Mouse (Mus musculus): ENCODE measurements around the gene Taf9b.
"Not testable (repeated sequence)": the region's sequence is repeated elsewhere in the genome, so short reads cannot be mapped to it uniquely, and the experiment has no call there.

The Taf9b gene

DNA sequence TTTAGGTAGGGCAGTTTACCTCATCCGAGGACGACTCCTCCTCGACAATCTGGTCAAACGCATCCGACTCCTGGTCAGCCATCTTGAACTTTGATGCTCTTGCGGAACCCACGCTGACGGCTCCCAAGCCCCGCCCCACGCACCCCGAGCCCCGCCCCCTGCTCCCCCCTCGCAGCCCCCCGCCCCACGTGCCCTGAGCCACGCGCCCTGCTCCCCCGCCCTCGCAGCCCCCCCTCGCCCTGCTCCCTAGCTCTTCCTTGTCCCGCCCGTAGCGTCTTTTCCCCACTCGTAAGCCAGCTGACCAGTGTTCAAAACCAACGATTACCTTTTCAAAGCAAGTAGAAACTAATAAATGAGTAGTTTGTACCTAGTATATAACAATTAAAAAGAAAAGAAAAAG, at the start of gene Taf9b:
Gene Taf9b (minus strand): TSS at position 101 of the 400 bp plus-strand sequence.
- no peak for DNase-seq

- no peak for DNase-seq
Observed at GRCm38 (mm10) chrX:106255276-106255675, 34.3 kb upstream of the Taf9b start, which contains the start of gene Fnd3c2. Gene Fnd3c2 (minus strand): TSS chrX:106255376.

GRCm38 (mm10) chrX:106219171-106220032, 1.6 kb downstream of the Taf9b start:
- peak; percentile 48 to 55 for DNase-seq

- no peak for DNase-seq
Observed at GRCm38 (mm10) chrX:106209100-106209499, 11.9 kb downstream of the Taf9b start.

DNA sequence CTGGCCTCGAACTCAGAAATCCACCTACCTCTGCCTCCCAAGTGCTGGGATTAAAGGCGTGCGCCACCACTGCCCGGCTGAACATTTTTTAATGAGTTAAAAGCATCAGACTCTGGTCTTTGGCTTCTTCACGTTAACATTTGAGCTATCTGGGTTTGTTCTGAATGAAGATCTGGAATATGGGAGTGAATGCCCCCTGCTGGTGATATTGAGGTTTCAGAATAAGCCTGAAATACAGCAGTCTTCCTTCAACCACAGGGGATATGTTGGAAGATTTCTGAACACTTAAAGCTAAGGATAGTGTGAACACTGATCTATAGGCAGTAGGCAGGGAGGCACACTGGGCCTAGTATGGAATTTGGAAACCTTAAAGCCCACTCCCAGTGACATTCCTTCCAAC, 22.1 kb downstream of the Taf9b start:
- no peak for DNase-seq

GRCm38 (mm10) chrX:106197308-106197707, 23.6 kb downstream of the Taf9b start:
- no peak for DNase-seq

DNA sequence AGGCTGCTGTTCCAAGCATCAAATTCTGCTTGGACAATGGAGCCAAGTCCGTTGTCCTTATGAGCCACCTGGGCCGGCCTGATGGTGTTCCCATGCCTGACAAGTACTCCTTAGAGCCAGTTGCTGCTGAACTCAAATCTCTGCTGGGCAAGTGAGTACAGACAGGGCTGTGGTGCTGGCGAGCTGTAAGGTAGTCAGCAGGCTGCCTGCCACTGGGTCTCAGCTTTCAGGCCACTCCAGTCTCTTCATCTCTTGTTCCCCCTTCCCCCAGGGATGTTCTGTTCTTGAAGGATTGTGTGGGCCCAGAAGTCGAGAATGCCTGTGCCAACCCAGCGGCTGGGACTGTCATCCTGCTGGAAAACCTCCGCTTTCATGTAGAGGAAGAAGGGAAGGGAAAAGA, 26.6 kb downstream of the Taf9b start:
- not testable (repeated sequence) for DNase-seq

- no peak for DNase-seq
Observed at GRCm38 (mm10) chrX:106190091-106190490, 30.9 kb downstream of the Taf9b start.

DNA sequence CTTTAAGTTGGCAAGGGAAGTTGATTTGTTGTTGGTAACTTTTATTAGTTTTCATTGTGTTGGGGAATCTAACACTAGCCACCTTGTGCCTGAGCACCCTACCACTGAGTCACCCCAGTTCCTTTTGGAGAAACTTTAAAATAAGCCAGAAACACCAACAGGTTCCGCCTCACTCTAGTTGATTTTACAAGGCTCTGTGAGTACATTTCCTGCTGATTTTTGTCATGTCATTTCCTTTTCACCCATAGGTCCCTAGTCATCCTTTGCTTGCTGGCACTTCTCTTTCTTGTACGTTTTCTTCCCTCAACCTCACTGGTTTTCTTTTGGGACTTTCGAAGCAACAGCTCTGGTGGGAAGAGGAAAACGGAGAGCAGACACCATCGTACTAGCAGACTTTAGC, 31.6 kb downstream of the Taf9b start:
- DNase-seq = no peak

GRCm38 (mm10) chrX:106187737-106188136, 33.2 kb downstream of the Taf9b start:
- peak; percentile 9 to 24 for DNase-seq

- DNase-seq = peak; percentile 88 to 90
Observed at GRCm38 (mm10) chrX:106186713-106187649, 34.0 kb downstream of the Taf9b start, which contains the start of gene Pgk1. Gene Pgk1 (plus strand): TSS chrX:106187100.

DNA sequence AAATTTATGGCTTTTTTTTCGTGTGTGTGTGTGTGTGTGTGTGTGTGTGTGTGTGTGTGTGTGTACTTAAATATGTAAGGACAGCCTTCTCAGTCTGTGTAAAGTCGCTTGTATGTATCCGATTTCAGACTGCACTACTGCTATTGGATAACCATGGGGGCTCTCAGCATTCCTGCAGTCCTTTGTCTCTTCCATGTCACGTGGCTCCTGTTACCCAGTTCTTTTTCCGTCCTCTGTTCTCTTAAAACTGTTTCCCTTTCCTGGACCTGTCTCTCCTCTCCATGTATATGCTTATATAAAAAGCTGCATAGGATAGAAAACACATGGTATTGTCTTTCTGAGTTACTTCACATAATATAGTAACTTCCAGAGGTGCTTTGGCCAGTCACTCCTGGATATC, 35.3 kb downstream of the Taf9b start:
- no peak for DNase-seq

DNA sequence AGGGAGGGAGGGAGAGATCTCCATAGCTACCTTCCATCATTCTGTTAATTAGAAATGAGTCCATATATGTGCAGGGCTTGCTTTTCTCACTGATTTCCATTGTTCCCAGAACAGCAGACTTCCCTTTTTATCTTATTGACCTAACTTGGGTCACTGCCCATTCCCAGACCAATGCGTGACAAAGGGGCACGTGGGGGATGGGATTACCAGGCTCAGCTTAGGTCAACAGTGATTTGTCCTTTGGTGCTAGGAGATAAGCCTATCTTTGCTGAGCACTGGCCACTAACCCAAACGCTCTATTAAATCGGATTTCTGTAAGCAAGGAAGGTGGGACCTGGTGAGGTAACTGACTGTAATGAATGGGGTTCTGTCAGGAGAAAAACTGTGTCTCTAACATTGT, 36.7 kb downstream of the Taf9b start:
- DNase-seq = no peak

- DNase-seq = no peak
Observed at GRCm38 (mm10) chrX:106176331-106176730, 44.6 kb downstream of the Taf9b start.

GRCm38 (mm10) chrX:106171853-106172154, 49.2 kb downstream of the Taf9b start:
- peak; percentile 16 to 34 for DNase-seq

DNA sequence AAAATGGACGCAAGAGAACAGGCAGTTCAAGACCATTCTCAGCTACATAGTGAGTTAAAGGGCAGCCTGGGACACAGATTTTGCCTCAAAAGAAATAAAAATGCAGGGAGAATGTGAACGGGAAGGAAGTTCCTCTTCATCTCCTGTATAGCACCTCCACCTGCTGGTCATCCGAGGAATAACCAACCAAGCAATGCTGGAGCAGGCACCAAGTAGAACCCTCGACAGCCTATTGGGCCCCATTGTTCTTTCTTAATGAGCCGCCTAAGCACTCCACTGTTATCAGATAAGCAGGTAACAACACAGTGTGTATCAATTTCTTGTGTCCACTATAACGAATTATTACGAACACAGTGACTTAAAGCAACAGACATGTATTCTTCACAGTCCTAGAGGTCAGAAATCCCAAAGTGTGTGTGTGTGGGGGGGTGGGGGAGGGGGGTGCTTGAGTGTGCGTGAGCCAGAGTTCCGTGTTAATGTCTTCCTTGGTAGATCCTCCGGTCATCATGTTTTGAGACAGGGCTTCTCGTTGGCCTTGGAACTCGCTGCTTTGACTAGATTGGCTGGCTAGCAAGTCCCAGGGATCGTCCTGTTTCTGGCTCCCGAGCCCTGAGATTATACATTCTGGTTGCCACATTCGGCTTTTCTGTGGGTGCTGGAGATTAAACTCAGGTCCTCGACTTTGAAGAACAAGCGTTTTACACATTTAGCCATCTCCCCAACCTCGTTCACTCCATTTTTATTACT, 49.7 kb downstream of the Taf9b start:
- peak; percentile 47 to 49 for DNase-seq

DNA sequence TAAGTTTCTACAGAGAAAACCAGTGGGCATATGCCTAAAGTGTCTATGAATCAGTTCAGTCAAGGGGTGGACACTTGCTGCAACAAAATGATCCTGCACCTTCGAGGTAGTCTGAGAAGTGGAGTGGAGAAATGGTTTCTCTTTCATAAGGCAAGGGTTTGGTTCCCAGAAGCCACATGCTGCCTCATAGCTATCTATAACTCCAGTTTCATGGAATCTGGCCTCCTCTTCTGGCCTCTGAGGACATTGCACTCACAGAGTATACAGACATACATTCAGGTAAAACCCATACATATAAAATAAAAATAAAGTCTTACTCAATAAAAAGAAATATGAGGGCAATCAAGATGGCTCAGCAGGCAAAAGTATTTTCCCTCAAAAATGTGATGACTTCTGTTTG, 55.9 kb downstream of the Taf9b start:
- DNase-seq = no peak

DNA sequence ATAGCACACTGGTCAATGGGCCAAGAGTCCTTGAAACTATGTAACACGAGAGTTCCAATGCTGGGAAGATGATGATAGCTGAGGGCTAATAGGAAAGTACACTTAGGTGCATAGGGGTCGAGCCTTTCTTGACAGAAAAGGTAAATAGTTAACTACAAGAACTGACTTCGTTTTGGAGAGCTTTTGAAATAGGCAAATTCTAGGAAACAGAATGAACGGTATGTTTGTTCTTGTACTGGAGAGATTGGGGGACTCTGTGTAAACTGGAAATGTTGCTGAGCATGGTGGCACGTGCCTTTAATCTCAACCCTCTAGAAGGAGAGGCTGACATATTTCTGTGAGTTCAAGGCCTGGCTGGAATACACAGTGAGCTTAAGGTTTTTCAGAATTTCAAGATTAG, 56.4 kb downstream of the Taf9b start:
- DNase-seq = no peak

GRCm38 (mm10) chrX:106163995-106164394, 57.0 kb downstream of the Taf9b start:
- DNase-seq = no peak
